Mouse (Mus musculus): ENCODE results near the gene Heatr9. TPM values are rescaled to one million over a fixed set of nuclear protein-coding genes. Genes with fewer than 3 reads are reported as not detected.
"Not testable (repeated sequence)": the region's sequence is repeated elsewhere in the genome, so short reads cannot be mapped to it uniquely, and the experiment has no call there.

Gene Heatr9
- polyA plus RNA-seq, 1 experiment from 2014 or later, result not detected

DNA sequence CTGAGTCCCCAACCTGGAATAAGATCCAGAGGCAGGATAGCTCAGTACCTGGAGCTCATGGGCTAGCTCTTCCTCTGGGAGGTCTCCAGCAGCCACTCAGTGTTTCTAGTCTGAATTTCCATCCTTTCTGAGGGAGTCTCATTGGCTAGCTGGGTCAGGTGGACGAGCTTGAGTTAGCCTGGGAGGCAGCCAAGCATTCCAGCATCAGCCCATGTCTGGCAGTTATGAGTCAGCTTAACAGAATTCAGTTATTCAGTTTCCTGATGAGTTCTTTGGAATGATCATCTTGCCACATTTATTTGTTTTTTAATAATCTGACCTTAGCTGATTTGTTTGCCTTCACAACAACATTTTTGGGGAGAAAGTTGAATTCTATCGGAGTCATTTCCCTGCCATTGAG lies 41.8 kb upstream of the Heatr9 start:
- no peak for TF ChIP-seq CTCF (IDR thresholded peaks at IDR 0.05)
- TF ChIP-seq EP300 (IDR thresholded peaks at IDR 0.05), result no peak
- no peaks in the 10 kb centered on the region for H3K36me3 ChIP-seq (ENCODE audit: insufficient read depth, low read length)
- H3K4me3 ChIP-seq (ENCODE audit: low read depth, low read length), result no peak overlapping the region
- WGBS, result 55% methylated on average over 2 of the region's 2 CpGs
- no peak overlapping the region for H3K4me2 ChIP-seq (replicated peaks; ENCODE audit: low read depth, low read length)
- DNase-seq (ENCODE audit: low spot score) (peak; percentile 62), ATAC-seq (peak; percentile 56)
- H3K4me1 ChIP-seq (ENCODE audit: insufficient read depth, low read depth, low read length), result no peaks in the 10 kb centered on the region
- H3K9me3 ChIP-seq (ENCODE audit: low read length), result no peaks in the 10 kb centered on the region
- H3K9ac ChIP-seq (replicated peaks; ENCODE audit: low read depth), result no peak overlapping the region
- H3K27me3 ChIP-seq (replicated peaks; ENCODE audit: insufficient read depth, low read length), result no peaks in the 10 kb centered on the region
- H3K27ac ChIP-seq (ENCODE audit: low read length), result no peak overlapping the region

DNA sequence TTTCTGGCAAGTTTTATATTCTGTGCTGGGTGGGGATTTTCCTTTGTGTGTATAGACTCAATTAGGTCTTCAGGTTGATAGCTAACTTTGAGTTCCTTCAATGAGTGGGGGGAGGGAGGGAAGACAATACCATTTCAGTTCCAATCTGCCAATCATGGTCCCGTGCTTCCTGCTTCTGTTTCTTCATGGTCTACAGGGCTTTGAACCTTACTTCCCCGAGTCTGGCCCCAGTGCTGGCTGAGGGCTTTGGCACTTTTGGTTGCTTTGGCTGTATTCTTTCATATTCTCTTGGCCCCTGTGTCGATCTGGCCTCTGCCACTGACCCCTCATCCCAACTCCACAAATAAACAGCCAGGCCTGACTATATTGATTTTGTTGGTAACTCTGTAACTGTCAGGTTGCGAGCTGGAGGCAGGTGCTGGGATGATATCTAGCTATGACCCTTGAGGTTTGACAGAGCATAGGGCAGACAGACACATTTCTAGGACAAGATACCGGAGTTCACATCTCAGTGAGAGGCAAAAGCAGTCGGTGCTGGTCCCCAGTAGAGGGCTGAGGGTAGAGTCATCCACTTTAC lies 40.4 kb upstream of the Heatr9 start:
- ATAC-seq, result no peak
- 61% methylated on average over 6 of the region's 6 CpGs for WGBS

DNA sequence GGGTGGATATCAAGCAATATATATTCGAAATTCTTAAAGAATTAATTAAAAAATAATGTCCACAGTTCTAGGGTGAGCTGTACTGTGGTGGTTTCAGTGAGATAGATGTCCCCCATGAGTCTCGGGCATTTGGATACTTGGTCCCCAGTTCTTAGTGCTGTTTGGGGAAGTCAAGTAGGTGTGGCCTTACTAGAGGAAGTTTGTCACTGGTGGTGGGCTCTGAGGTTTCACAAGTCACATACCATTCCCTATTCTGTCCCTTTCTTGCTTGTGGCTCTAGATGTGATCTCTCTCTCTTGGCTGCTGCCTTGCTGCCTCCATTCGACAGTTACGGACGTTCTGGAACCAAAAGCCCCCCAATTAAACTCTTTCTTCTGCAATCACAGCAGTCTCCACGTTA lies 38.4 kb upstream of the Heatr9 start:
- no peaks in the 10 kb centered on the region for H3K36me3 ChIP-seq (ENCODE audit: insufficient read depth, low read length)
- H3K4me3 ChIP-seq (ENCODE audit: low read depth, low read length), result no peak overlapping the region
- H3K9ac ChIP-seq (replicated peaks; ENCODE audit: low read depth), result no peak overlapping the region
- ATAC-seq (no peak), DNase-seq (ENCODE audit: low spot score) (no peak)
- no peaks in the 10 kb centered on the region for H3K4me1 ChIP-seq (ENCODE audit: insufficient read depth, low read depth, low read length)
- H3K27ac ChIP-seq (ENCODE audit: low read length), result no peak overlapping the region
- no peaks in the 10 kb centered on the region for H3K27me3 ChIP-seq (replicated peaks; ENCODE audit: insufficient read depth, low read length)
- no peak overlapping the region for H3K4me2 ChIP-seq (replicated peaks; ENCODE audit: low read depth, low read length)
- H3K9me3 ChIP-seq (ENCODE audit: low read length), result no peaks in the 10 kb centered on the region
- WGBS, result 66% methylated on average over 6 of the region's 6 CpGs
- TF ChIP-seq EP300 (IDR thresholded peaks at IDR 0.05), result no peak

More for the DNA sequence above, 40.4 kb upstream of the Heatr9 start:
- Histone ChIP-seq H3K27ac (ENCODE audit: low read length) (no peak overlapping the region), H3K27me3 (replicated peaks; ENCODE audit: insufficient read depth, low read length) (no peaks in the 10 kb centered on the region), H3K4me1 (ENCODE audit: insufficient read depth, low read depth, low read length) (no peaks in the 10 kb centered on the region), H3K9me3 (ENCODE audit: low read length) (no peaks in the 10 kb centered on the region), H3K4me2 (replicated peaks; ENCODE audit: low read depth, low read length) (no peak overlapping the region), H3K36me3 (ENCODE audit: insufficient read depth, low read length) (no peaks in the 10 kb centered on the region), H3K4me3 (ENCODE audit: low read depth, low read length) (no peak overlapping the region), H3K9ac (replicated peaks; ENCODE audit: low read depth) (no peak overlapping the region)
- no peak for DNase-seq (ENCODE audit: low spot score)
- TF ChIP-seq EP300 (IDR thresholded peaks at IDR 0.05) (no peak), CTCF (IDR thresholded peaks at IDR 0.05) (no peak)

DNA sequence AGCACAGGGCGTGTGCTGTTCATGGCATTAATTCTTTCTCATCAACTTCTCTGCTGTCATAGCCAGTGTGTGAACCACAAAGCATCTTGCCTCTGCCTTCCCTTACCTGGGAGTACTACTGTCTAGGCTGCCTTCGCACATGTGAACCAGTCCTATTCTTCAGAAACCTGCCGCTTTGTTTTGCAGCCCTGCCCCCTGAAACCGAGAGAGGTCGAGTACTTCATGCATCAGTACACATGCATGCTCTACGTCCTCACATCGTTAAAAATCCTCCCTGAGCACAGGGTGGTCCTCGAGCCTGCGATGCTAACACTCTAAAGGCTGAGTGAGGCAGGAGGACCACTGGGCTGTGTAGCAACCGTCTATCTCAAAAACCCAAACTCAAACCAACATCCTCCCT lies 35.1 kb upstream of the Heatr9 start:
- no peak overlapping the region for H3K27ac ChIP-seq (ENCODE audit: low read length)

DNA sequence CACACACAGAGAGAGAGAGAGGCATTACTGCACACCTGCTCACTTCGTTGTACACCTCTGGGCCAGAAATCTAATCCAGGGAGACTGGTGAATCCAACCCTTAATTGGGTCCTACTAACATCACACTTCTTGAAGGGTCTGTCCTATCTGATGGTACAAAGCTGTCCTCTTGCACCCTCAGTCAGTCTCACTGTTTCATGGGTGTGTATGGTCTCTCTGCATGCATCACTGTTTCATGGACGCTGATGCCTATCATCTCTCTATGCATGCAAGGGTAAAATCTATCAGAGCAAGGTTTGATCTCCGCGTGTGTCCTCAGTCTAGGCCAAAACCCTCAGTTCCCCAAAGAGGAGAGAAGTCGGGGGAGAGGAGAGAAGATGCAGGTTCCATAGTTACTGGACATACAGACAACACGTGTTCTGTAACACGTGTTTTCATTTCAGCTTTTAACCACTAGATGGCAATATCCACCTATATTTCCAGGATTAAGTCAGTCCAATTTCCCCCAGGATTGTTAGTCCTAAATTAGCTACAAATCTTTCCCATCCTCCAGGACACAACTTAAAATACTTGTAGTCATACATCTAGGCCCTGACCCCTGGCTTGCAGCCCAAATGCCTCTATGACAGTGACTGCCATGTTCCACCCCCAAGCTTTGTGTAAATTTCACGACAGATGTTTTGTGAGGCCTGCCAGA lies 34.3 kb upstream of the Heatr9 start:
- Histone ChIP-seq H3K4me2 (replicated peaks; ENCODE audit: low read depth, low read length) (no peak overlapping the region), H3K27ac (ENCODE audit: low read length) (no peak overlapping the region), H3K9ac (replicated peaks; ENCODE audit: low read depth) (no peak overlapping the region), H3K9me3 (ENCODE audit: low read length) (no peaks in the 10 kb centered on the region), H3K4me1 (ENCODE audit: insufficient read depth, low read depth, low read length) (no peaks in the 10 kb centered on the region), H3K36me3 (ENCODE audit: insufficient read depth, low read length) (no peaks in the 10 kb centered on the region), H3K27me3 (replicated peaks; ENCODE audit: insufficient read depth, low read length) (no peaks in the 10 kb centered on the region), H3K4me3 (ENCODE audit: low read depth, low read length) (no peak overlapping the region)
- TF ChIP-seq CTCF (IDR thresholded peaks at IDR 0.05) (peak; percentile 87), EP300 (IDR thresholded peaks at IDR 0.05) (no peak; the same call in 1 of the 2 replicates)
- DNase-seq (ENCODE audit: low spot score) (peak; percentile 91), ATAC-seq (peak; percentile 85)
- 24% methylated on average over 8 of the region's 8 CpGs for WGBS

More for the DNA sequence above, 35.1 kb upstream of the Heatr9 start:
- ATAC-seq (no peak), DNase-seq (ENCODE audit: low spot score) (no peak)
- no peaks in the 10 kb centered on the region for H3K4me1 ChIP-seq (ENCODE audit: insufficient read depth, low read depth, low read length)
- H3K9ac ChIP-seq (replicated peaks; ENCODE audit: low read depth), result no peak overlapping the region
- no peaks in the 10 kb centered on the region for H3K27me3 ChIP-seq (replicated peaks; ENCODE audit: insufficient read depth, low read length)
- WGBS, result 48% methylated on average over 10 of the region's 10 CpGs
- no peak overlapping the region for H3K4me3 ChIP-seq (ENCODE audit: low read depth, low read length)
- no peak overlapping the region for H3K4me2 ChIP-seq (replicated peaks; ENCODE audit: low read depth, low read length)
- TF ChIP-seq CTCF (IDR thresholded peaks at IDR 0.05), result no peak
- TF ChIP-seq EP300 (IDR thresholded peaks at IDR 0.05), result no peak
- no peaks in the 10 kb centered on the region for H3K36me3 ChIP-seq (ENCODE audit: insufficient read depth, low read length)
- no peaks in the 10 kb centered on the region for H3K9me3 ChIP-seq (ENCODE audit: low read length)

DNA sequence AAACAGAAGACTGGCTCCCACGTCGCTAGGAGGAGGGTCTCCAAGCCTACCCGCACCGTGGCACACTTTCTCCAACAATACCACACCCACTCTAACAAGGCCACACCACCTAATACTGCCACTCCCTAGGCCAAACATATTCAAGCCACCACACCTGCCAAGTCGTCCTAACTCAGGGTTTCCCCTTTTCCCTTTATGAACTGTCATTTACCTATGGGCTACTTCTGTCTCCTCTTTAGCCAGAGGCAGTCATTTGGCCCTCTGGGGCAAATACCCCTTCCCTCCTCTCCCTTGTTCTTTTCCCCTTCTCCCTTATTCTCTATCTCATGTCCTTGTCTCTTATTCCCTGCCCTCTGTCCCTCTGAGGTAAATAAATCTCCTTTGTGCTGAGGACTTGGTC lies 29.7 kb upstream of the Heatr9 start:
- Histone ChIP-seq H3K4me3 (ENCODE audit: low read depth, low read length) (no peak overlapping the region), H3K4me1 (ENCODE audit: insufficient read depth, low read depth, low read length) (no peaks in the 10 kb centered on the region), H3K9ac (replicated peaks; ENCODE audit: low read depth) (no peak overlapping the region), H3K4me2 (replicated peaks; ENCODE audit: low read depth, low read length) (no peak overlapping the region), H3K9me3 (ENCODE audit: low read length) (no peaks in the 10 kb centered on the region), H3K27me3 (replicated peaks; ENCODE audit: insufficient read depth, low read length) (no peaks in the 10 kb centered on the region), H3K36me3 (ENCODE audit: insufficient read depth, low read length) (no peaks in the 10 kb centered on the region), H3K27ac (ENCODE audit: low read length) (no peak overlapping the region)
- WGBS, result 61% methylated on average over 5 of the region's 5 CpGs
- DNase-seq (ENCODE audit: low spot score) (no peak), ATAC-seq (no peak)
- TF ChIP-seq EP300 (IDR thresholded peaks at IDR 0.05), result no peak
- no peak for TF ChIP-seq CTCF (IDR thresholded peaks at IDR 0.05)

DNA sequence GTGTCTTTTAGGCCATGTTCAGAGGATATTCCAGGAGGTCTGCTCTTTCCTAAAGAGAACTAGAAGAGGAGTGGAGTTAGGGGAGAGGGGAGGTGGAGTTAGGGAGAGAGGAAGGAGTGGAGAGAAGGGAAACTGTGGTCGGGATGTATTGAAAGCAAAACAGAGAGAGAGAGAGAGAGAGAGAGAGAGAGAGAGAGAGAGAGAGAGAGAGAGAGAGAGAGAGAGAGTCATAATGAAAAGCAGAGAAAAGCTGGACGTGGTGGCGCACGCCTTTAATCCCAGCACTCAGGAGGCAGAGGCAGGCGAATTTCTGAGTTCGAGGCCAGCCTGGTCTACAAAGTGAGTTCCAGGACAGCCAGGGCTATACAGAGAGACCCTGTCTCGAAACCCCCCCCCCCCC lies 29.1 kb upstream of the Heatr9 start:
- H3K9ac ChIP-seq (replicated peaks; ENCODE audit: low read depth); H3K4me1 ChIP-seq (ENCODE audit: insufficient read depth, low read depth, low read length); DNase-seq (ENCODE audit: low spot score); H3K9me3 ChIP-seq (ENCODE audit: low read length); H3K36me3 ChIP-seq (ENCODE audit: insufficient read depth, low read length); H3K27ac ChIP-seq (ENCODE audit: low read length); H3K4me2 ChIP-seq (replicated peaks; ENCODE audit: low read depth, low read length); ATAC-seq; H3K27me3 ChIP-seq (replicated peaks; ENCODE audit: insufficient read depth, low read length); H3K4me3 ChIP-seq (ENCODE audit: low read depth, low read length): not testable (repeated sequence)
- 76% methylated on average over 7 of the region's 7 CpGs for WGBS
